Mouse (Mus musculus) cerebellum, adult 8-10 months (tissue): ENCODE data around the gene Rad51ap1.

Experiments used
- DNase-seq: peaks from one replicate; pipeline ENCODE4 v3.0.0; 2022

The Rad51ap1 gene

GRCm38 (mm10) chr6:126939487-126940171 is at the start of gene Rad51ap1, which contains the start of gene D6Wsu163e:
Gene Rad51ap1 (minus strand): TSS chr6:126939587.
Gene D6Wsu163e (plus strand): TSS chr6:126939962.
- peak; percentile 95 for DNase-seq

GRCm38 (mm10) chr6:126981539-126982234 is 42.3 kb upstream of the Rad51ap1 start:
- no peak for DNase-seq

GRCm38 (mm10) chr6:126966241-126967026 is 27.0 kb upstream of the Rad51ap1 start:
- no peak for DNase-seq

- no peak for DNase-seq
Measured at GRCm38 (mm10) chr6:126963426-126963825, 24.0 kb upstream of the Rad51ap1 start.

- no peak for DNase-seq
Measured at GRCm38 (mm10) chr6:126962709-126963108, 23.3 kb upstream of the Rad51ap1 start.

- DNase-seq = no peak
Measured at GRCm38 (mm10) chr6:126961371-126962018, 22.1 kb upstream of the Rad51ap1 start.

GRCm38 (mm10) chr6:126955734-126956133 is 16.3 kb upstream of the Rad51ap1 start:
- peak; percentile 65 for DNase-seq

GRCm38 (mm10) chr6:126948336-126948735 is 8.9 kb upstream of the Rad51ap1 start:
- DNase-seq = no peak

GRCm38 (mm10) chr6:126940451-126940850 is 1.1 kb upstream of the Rad51ap1 start:
- no peak for DNase-seq

- DNase-seq = no peak
Measured at GRCm38 (mm10) chr6:126938853-126939486, 417 bp downstream of the Rad51ap1 start.

- DNase-seq = no peak
Measured at GRCm38 (mm10) chr6:126938047-126938446, 1.3 kb downstream of the Rad51ap1 start.

GRCm38 (mm10) chr6:126932896-126933295 is 6.5 kb downstream of the Rad51ap1 start:
- no peak for DNase-seq

GRCm38 (mm10) chr6:126921111-126921881 is 18.1 kb downstream of the Rad51ap1 start, which contains the start of gene Dyrk4:
Gene Dyrk4 (minus strand): TSS chr6:126921839.
- no peak for DNase-seq

GRCm38 (mm10) chr6:126914928-126915327 is 24.5 kb downstream of the Rad51ap1 start:
- no peak for DNase-seq

GRCm38 (mm10) chr6:126910727-126911126 is 28.7 kb downstream of the Rad51ap1 start:
- DNase-seq = no peak

GRCm38 (mm10) chr6:126907876-126908275 is 31.5 kb downstream of the Rad51ap1 start:
- no peak for DNase-seq

- DNase-seq = no peak
Measured at GRCm38 (mm10) chr6:126907378-126907777, 32.0 kb downstream of the Rad51ap1 start.

GRCm38 (mm10) chr6:126877118-126877517 is 62.3 kb downstream of the Rad51ap1 start:
- no peak for DNase-seq
